ENCODE assay signal across 12 mouse cellular contexts in the genomic region with DNA sequence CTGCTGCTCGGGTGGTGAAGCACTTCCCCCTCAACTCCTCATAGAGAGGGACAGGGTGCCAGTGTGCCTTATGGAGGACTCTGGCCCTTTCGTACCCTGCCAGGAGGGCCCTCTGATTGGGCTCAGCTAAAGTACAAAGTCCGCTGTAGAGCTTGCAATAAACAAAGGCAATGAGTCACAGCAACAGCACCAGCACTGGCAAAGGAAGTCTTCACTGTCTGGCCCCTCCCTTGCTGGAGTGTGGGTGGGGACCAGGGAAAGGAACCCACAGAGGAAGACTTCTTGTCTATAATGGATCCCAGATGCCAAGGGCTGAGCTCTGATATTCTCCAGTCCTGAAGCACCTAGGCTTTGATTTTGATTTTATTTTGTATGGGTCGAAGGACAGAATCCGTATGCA.
DNase-seq lines count a peak whose midpoint lies in the region; ATAC-seq lines count a peak whose summit lies in the region.
"Had no signal": no experiment of that assay in that cellular context is flagged by ENCODE, and none has a peak within 500 bp of the region (broad histone marks: within the 10 kb centered on the region; RNA-seq: fewer than 3 reads in every experiment).

No protein-coding gene starts in this region.

- H3K4me2 ChIP-seq in kidney, embryonic 14.5 days (replicated peaks; ENCODE audit: low read depth, low read length), result no peak overlapping the region
- H3K4me2 ChIP-seq: lung, embryonic 15.5 days; neural tube, embryonic 13.5 days had no signal

- no peak overlapping the region for H3K27ac ChIP-seq in kidney, embryonic 14.5 days (ENCODE audit: low read depth, low read length)
- H3K27ac ChIP-seq: forebrain, embryonic 10.5 days; lung, embryonic 15.5 days; neural tube, embryonic 13.5 days had no signal

- peak; percentile 36 for DNase-seq in kidney, adult 11 months
- DNase-seq in gastrocnemius, adult 8-10 months (ENCODE audit: low spot score in 2 of 2), result peak; percentile 21 to 38
- peak; percentile 18 to 49 for DNase-seq in kidney, postnatal 25 days
- peak; percentile 38 for DNase-seq in skeletal muscle tissue, adult 2 months (ENCODE audit: low read depth, low spot score)
- no peak for DNase-seq in left cerebral cortex, adult 8-10 months (ENCODE audit: low spot score in 2 of 2)
- DNase-seq in spleen, adult 18-20 months, result no peak
- DNase-seq in adrenal gland, postnatal 36 days, result no peak
- DNase-seq: cerebellum, adult 18-20 months had no signal

- no peaks in the 10 kb centered on the region for H3K4me1 ChIP-seq in kidney, embryonic 14.5 days (ENCODE audit: control insufficient read depth, insufficient read depth, low read length)
- H3K4me1 ChIP-seq: forebrain, embryonic 10.5 days; lung, embryonic 15.5 days; neural tube, embryonic 13.5 days had no signal

- no peaks in the 10 kb centered on the region for H3K36me3 ChIP-seq in kidney, embryonic 14.5 days (ENCODE audit: control insufficient read depth, insufficient read depth, low read length)
- H3K36me3 ChIP-seq: forebrain, embryonic 10.5 days; lung, embryonic 15.5 days; neural tube, embryonic 13.5 days had no signal

- no peak overlapping the region for H3K9ac ChIP-seq in kidney, embryonic 14.5 days (ENCODE audit: low read depth, low read length)
- H3K9ac ChIP-seq: lung, embryonic 15.5 days; neural tube, embryonic 13.5 days had no signal

- H3K27me3 ChIP-seq in kidney, embryonic 14.5 days (ENCODE audit: control insufficient read depth, insufficient read depth, low read length), result no peaks in the 10 kb centered on the region
- H3K27me3 ChIP-seq: lung, embryonic 15.5 days; neural tube, embryonic 13.5 days had no signal

- 69% methylated on average over 5 of the region's 5 CpGs for WGBS in kidney, embryonic 14.5 days

- no peak for ATAC-seq in kidney, embryonic 14.5 days (ENCODE audit: low FRiP score, low TSS enrichment)

- H3K9me3 ChIP-seq in kidney, embryonic 14.5 days (ENCODE audit: control insufficient read depth, low read length), result no peaks in the 10 kb centered on the region
- H3K9me3 ChIP-seq: forebrain, embryonic 10.5 days; lung, embryonic 15.5 days; neural tube, embryonic 13.5 days had no signal

- H3K4me3 ChIP-seq in kidney, embryonic 14.5 days (ENCODE audit: low read length), result no peak overlapping the region
- H3K4me3 ChIP-seq: forebrain, embryonic 10.5 days; lung, embryonic 15.5 days; neural tube, embryonic 13.5 days had no signal

Comparison
In these comparisons a context has a peak if more than half of its experiments do, and no peak if none do; other contexts are left out.
1. DNase-seq: peak in kidney, adult 11 months (single experiment), gastrocnemius, adult 8-10 months (2 of 2), kidney, postnatal 25 days (2 of 2) and skeletal muscle tissue, adult 2 months (single experiment); none in left cerebral cortex, adult 8-10 months (0 of 2), spleen, adult 18-20 months (0 of 2) and adrenal gland, postnatal 36 days (0 of 2).